Mouse (Mus musculus): ENCODE data around the gene Kptn.
A peak's percentile ranks its signal among the peaks of the same experiment; 100 is the strongest.

Kptn gene

DNA sequence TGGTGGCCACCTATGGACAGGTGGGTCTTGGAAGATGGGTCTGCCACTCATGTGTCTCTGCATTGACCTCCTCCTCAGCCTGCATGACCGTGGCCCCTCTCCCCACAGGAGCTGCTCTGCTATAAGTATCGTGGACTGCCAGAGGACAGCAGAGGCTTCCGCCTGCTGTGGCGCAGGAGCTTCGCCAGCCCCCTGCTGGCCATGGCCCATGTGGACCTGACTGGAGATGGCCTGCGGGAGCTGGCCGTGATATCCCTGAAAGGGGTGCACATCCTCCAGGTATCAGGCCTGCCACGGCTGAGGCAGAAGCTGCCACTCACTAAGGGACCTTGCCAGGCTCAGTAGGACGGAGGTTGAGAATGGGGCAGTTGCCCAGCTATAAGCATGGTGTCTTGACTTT, 6.1 kb downstream of the Kptn start:
- no peak for DNase-seq

GRCm38 (mm10) chr7:16128344-16128743, 8.6 kb downstream of the Kptn start:
- DNase-seq, result no peak

- DNase-seq, result no peak
These were observed 9.2 kb downstream of the Kptn start for GRCm38 (mm10) chr7:16128899-16129298.

DNA sequence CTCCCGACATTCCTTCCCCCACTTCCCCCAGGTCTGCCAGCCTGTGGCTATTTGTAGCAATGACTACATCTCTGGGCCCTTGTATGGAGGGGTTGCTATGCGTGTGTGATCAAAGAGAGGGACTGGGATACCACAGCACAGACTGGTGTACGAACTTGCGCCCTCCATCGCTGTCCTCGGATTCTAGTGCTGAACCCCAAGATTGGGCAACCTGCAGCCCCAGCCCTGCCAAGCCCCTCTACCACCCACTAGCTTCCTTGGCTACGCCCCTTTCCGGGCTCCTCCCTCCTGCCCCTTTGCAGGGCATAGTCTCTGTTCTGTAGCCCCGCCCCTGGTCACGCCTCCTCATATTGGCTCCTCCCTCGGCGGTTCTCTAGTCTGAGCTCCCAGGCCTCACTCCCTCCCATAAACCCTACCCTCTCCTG, 9.7 kb downstream of the Kptn start, which contains the start of gene Slc8a2:
Gene Slc8a2, plus strand, starts transcription at position 406 of the 425 bp plus-strand sequence.
- peak; percentile 70 to 83 for DNase-seq

DNA sequence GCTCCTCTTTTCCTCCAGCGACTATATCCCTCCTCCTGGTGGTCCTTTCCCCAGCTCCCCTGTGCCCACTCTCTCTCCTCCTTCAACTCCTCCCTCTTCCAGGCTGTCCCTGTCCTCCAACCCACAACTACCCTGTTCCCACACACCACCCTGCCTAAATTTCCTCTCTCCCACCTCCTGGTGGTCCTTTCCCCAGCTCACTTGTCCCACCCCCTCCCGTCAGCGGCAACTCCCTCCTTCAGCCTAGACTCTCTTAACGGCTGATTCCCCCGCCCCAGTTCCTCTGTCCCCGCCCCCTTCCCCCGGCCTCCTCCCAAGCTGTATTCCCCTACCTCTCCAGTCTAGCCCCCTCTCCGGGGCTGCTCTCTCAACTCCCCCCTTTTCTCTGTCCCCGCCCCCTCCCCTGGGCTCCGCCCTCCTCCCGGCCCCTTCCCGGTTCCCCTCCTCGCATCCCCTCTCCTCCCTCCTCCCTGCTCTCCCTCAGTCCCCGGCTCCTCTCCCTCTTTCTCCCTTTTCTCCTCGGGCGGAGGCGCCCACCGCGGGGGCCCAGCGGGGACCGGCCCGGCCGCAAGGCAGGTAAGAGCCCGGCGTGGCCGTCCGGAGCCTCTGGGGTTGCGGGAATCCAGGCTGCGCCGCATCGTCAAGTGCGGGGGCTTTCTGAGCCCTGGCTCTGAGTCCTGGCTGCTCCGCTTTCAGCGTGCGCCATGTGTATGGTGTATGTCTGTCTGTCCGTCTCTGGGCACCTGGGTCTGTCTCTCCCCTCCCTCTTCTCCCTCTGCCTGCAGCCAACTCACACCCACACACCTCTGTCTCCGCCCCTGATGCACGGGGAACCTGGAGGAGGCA, 10.4 kb downstream of the Kptn start:
- peak in 1 of 2 experiments; percentile 32 for DNase-seq

DNA sequence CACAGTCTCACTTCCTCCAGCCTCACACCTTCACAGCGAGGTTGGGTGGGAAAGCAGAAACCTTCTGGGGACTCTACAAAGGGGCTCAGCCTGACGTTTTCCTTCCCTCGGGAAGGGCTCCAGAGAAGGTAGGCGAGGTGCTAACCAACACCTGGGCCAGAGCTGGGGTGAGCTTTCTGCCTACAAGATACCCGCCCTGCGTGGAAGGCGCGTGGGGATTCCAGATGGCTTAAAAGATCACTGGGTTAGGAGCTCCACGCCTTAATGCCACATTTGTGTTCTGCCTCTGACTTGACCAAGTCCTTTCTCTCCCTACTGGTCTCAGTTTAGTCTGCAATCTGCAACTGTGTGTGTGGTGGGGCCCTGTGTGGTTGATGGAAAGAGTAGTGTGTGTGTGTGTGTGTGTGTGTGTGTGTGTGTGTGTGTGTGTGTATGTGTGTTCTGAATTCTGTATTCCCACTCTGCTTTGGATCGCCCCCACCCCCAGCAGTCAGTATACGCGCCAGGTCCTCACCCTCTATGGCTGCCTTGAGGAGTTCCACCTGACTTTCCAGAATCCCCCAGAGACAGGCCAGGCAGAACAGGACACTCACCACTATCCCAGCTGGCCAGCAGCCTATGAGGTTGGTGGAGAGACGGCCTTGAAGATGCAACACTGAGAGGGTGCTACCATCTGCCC, 11.4 kb downstream of the Kptn start:
- DNase-seq, result no peak

GRCm38 (mm10) chr7:16132161-16132581, 12.5 kb downstream of the Kptn start:
- no peak for DNase-seq

GRCm38 (mm10) chr7:16132926-16133325, 13.2 kb downstream of the Kptn start:
- no peak for DNase-seq

DNA sequence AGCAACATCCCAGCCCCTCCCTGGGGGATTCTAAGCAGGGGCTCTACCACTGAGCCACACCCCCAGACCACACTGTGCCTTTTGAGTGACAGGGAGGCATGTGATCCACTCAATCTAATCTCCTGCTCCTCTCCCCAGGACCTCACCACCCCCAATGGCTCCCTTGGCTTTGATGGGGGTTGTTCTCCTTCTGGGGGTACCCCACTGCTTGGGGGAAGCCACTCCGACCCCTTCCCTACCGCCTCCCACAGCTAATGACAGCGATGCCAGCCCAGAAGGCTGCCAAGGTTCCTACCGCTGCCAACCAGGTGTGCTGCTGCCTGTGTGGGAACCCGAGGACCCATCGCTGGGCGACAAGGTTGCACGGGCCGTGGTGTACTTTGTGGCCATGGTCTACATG, 14.0 kb downstream of the Kptn start:
- DNase-seq, result no peak

- no peak for DNase-seq
These were observed 15.3 kb downstream of the Kptn start for GRCm38 (mm10) chr7:16134951-16135392.

- no peak for DNase-seq
These were observed 27.1 kb downstream of the Kptn start for GRCm38 (mm10) chr7:16146489-16147410.

DNA sequence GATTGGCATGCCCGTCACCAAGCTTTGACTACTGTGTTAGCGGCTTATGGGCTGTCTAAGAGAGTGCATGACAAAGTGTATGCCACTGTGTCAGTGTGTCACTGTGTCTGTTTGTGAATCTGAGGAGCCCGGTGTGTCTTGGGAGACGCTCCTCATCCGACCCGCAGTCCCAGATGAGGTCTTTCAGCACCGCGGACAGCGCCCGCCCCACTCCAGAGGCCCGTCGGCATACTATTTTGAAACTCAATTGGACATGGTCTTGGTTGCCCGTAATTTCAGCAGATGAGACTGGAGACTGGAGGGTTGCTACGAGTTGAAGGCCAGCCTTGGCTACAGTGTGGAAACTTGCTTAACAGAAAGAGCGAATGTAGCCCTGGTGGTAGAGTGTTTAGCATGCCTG, 27.9 kb downstream of the Kptn start:
- peak; percentile 39 to 87 for DNase-seq

- no peak for DNase-seq
These were observed 29.5 kb downstream of the Kptn start for GRCm38 (mm10) chr7:16149241-16149640.

- DNase-seq, result no peak
These were observed 30.8 kb downstream of the Kptn start for GRCm38 (mm10) chr7:16150191-16151145.

DNA sequence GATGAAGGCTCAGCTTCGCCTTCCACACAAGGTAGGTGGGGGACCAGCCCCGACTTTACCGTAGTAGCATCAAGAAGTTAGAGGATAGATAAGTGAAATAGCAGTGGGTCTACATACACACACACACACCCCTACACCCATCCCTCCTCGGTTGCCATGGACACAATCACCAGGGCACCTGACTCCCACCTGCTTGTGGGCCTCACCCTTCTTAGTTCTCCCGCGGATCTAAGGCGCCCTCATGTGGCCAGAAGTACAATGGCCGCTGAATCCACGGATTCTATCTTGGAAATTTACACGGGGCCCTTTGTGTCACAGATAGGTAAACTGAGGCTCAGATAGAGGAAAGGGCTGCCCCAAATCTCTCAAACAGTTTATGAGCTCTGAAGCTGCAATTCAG, 33.8 kb downstream of the Kptn start:
- DNase-seq, result peak; percentile 19 to 69

GRCm38 (mm10) chr7:16155132-16155872, 35.6 kb downstream of the Kptn start:
- DNase-seq, result peak in 1 of 2 experiments; percentile 18

- no peak for DNase-seq
These were observed 36.5 kb downstream of the Kptn start for GRCm38 (mm10) chr7:16156105-16156714.

- DNase-seq, result no peak
These were observed 39.0 kb downstream of the Kptn start for GRCm38 (mm10) chr7:16158735-16159134.

- DNase-seq, result no peak
These were observed 41.0 kb downstream of the Kptn start for GRCm38 (mm10) chr7:16160702-16161101.

- no peak for DNase-seq
These were observed 41.6 kb downstream of the Kptn start for GRCm38 (mm10) chr7:16161302-16161701.

Measured in kidney, postnatal 36 days (tissue).